Mouse (Mus musculus) frontal cortex, postnatal 25 days (tissue): ENCODE results near the gene Dmrtb1.
A peak's percentile ranks its signal among the peaks of the same experiment; 100 is the strongest.

Experiments
- DNase-seq, 2 experiments: peaks; one replicate each; pipeline ENCODE4 v3.0.0; 2022; ENCODE audit warnings: low spot score in 2 of 2

Gene Dmrtb1

GRCm38 (mm10) chr4:107681099-107681849 is 2.8 kb downstream of the Dmrtb1 start:
- DNase-seq: no peak

GRCm38 (mm10) chr4:107680311-107681098 is 3.5 kb downstream of the Dmrtb1 start:
- no peak for DNase-seq

- no peak for DNase-seq
Measured at GRCm38 (mm10) chr4:107675645-107676044, 8.4 kb downstream of the Dmrtb1 start.

- DNase-seq: no peak
Measured at GRCm38 (mm10) chr4:107674322-107674644, 9.7 kb downstream of the Dmrtb1 start.

GRCm38 (mm10) chr4:107673638-107674321 is 10.2 kb downstream of the Dmrtb1 start:
- DNase-seq: peak; percentile 68 to 78

- DNase-seq: no peak
Measured at GRCm38 (mm10) chr4:107670731-107671130, 13.3 kb downstream of the Dmrtb1 start.

- no peak for DNase-seq
Measured at GRCm38 (mm10) chr4:107668514-107668913, 15.5 kb downstream of the Dmrtb1 start.

- DNase-seq: no peak
Measured at GRCm38 (mm10) chr4:107660649-107661048, 23.4 kb downstream of the Dmrtb1 start.

- DNase-seq: no peak
Measured at GRCm38 (mm10) chr4:107653280-107653643, 30.8 kb downstream of the Dmrtb1 start.

- DNase-seq: peak; percentile 71 to 82
Measured at GRCm38 (mm10) chr4:107652598-107653279, 31.3 kb downstream of the Dmrtb1 start.

GRCm38 (mm10) chr4:107651021-107651496 is 33.0 kb downstream of the Dmrtb1 start:
- no peak for DNase-seq

GRCm38 (mm10) chr4:107648959-107649485 is 35.0 kb downstream of the Dmrtb1 start:
- DNase-seq: no peak

- no peak for DNase-seq
Measured at GRCm38 (mm10) chr4:107641624-107642023, 42.4 kb downstream of the Dmrtb1 start.

GRCm38 (mm10) chr4:107638303-107638702 is 45.7 kb downstream of the Dmrtb1 start:
- no peak for DNase-seq

- peak; percentile 19 to 22 for DNase-seq
Measured at GRCm38 (mm10) chr4:107637670-107638069, 46.4 kb downstream of the Dmrtb1 start.

GRCm38 (mm10) chr4:107636099-107636498 is 47.9 kb downstream of the Dmrtb1 start:
- no peak for DNase-seq

- no peak for DNase-seq
Measured at GRCm38 (mm10) chr4:107634631-107635030, 49.4 kb downstream of the Dmrtb1 start.

GRCm38 (mm10) chr4:107628921-107629411 is 55.1 kb downstream of the Dmrtb1 start:
- DNase-seq: no peak

- no peak for DNase-seq
Measured at GRCm38 (mm10) chr4:107628226-107628625, 55.8 kb downstream of the Dmrtb1 start.
